Mouse (Mus musculus) layer of hippocampus, postnatal 10 days (tissue): ENCODE results near the gene Zfp652. TPM values are rescaled to one million over a fixed set of nuclear protein-coding genes. Genes with fewer than 3 reads are reported as not detected.
"Not testable (repeated sequence)": the region's sequence is repeated elsewhere in the genome, so short reads cannot be mapped to it uniquely, and the experiment has no call there.

Source experiments
- DNase-seq, 2 experiments: peaks; one replicate each; pipeline ENCODE4 v3.0.0; 2021; ENCODE audit warnings: low spot score in 2 of 2
- total RNA-seq, 2 experiments: library from RNA; stranded (reverse); gene quantifications; 2 replicates each; pipeline ENCODE4 v1.2.3; 2021

Gene Zfp652
- total RNA-seq, 2 experiments from 2014 or later, result 51.1 to 52.1 TPM

DNA sequence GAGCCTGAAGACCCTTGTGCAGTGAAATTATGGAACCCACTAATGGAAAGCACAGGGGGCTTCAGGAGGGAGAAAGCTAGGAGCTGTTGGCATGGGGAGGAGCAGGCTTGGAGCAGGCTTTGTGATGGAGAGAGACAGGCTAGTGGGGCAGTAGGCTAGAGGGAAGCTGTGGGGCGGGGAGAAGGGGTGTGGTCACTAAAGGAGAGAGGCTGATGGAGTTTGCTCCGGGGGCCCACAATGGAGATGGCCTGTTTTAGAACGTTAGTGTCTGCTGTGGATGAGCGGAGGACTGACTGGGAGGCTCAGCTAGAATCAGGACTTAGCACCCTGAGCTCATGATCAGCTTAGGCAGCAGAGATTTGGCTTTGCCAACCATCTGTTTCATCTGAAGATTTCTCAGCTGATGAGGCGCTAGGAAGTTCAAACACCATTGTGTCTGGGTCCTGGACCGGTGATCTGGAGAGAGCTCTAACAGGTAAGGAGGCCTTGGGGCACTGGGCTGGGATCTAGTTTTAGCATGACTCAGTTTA, 131.0 kb downstream of the Zfp652 start:
- no peak for DNase-seq

- DNase-seq, result no peak
Measured at GRCm38 (mm10) chr11:95844935-95845334, 132.5 kb downstream of the Zfp652 start.

- no peak for DNase-seq
Measured at GRCm38 (mm10) chr11:95850898-95851297, 138.4 kb downstream of the Zfp652 start.

GRCm38 (mm10) chr11:95853684-95854083, 141.2 kb downstream of the Zfp652 start:
- peak in 1 of 2 experiments; percentile 66 for DNase-seq

- no peak for DNase-seq
Measured at GRCm38 (mm10) chr11:95857306-95857705, 144.8 kb downstream of the Zfp652 start.

- DNase-seq, result no peak
Measured at GRCm38 (mm10) chr11:95857716-95858527, 145.4 kb downstream of the Zfp652 start.

GRCm38 (mm10) chr11:95858528-95859467, 146.3 kb downstream of the Zfp652 start:
- DNase-seq, result peak; percentile 98

DNA sequence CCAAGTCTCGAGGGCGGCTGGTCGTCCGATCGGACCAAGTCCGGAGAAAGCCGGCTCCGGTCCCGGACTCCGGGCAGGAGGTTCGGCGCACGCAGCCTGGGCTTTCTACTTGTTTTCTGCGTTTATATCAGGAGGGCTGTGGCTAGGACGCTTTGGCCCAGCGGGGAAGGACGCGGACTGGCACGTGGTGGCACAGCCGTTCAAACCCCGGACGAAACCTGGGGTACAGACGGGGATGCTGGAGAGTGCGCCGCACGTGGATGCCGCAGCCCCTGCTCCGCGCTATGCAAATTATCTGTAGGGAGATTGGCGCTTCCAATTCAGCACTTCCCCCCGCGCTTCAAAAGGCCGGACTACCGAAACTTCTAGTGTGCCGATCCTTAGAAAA, 147.0 kb downstream of the Zfp652 start:
- DNase-seq, result peak in 1 of 2 experiments; percentile 72

GRCm38 (mm10) chr11:95860071-95860490, 147.6 kb downstream of the Zfp652 start:
- DNase-seq, result no peak

DNA sequence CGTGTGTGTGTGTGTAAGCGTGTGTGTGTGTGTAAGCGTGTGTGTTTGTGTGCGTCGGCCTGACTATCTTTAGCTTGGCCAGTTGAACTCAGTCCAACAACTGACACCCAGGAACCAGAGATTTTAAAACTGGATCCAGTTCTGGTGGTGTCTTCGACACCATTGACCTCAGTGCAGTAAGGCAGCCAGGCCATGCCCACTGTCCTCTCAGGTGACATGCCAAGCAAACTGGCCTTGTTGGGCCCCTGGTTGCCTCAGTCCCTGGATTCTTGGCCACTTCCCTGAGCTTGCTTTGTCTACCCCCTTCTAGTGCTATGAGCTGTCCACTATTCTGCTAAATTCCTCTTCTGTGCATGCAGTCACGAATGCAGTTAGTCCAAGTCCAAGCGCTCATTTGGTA, 148.9 kb downstream of the Zfp652 start:
- no peak for DNase-seq

- no peak for DNase-seq
Measured at GRCm38 (mm10) chr11:95869442-95869841, 157.0 kb downstream of the Zfp652 start.

DNA sequence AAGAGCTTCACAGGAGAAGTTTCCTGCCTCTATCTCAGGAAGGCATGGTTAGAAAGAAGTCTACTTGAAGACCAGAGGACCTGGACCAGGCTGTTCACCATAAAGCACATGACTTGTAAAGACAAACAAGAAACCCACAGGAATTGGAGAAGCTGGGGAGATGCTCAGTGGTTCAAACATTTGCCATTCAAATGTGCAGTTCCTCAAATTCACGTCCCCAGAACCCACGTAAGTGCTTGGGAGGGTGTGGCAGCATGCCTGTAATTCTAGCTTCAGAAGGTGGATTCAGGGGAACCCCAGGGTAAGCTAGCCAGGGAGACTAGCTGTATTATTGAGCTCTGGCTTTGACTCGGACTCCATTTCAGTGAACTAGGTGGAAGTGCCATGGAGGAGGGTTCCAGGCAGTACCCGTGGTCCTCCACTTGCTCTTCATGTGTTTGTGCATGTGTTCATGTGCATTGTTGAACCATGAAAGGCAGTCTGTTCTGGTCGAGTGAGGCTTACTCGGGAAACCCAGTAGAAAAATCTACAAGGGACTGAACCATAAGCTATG, 157.5 kb downstream of the Zfp652 start:
- DNase-seq, result no peak

GRCm38 (mm10) chr11:95875804-95876203, 163.3 kb downstream of the Zfp652 start:
- peak; percentile 12 for DNase-seq

- peak; percentile 67 to 73 for DNase-seq
Measured at GRCm38 (mm10) chr11:95876296-95876695, 163.8 kb downstream of the Zfp652 start.

- not testable (repeated sequence) for DNase-seq
Measured at GRCm38 (mm10) chr11:95879861-95880260, 167.4 kb downstream of the Zfp652 start.

Other genes with a start within 250 kb of the Zfp652 start
- gene Nxph3, start 198.1 kb upstream of the Zfp652 start, total RNA-seq, result 10 to 100 TPM; 27.3 to 35.2 TPM
- gene Ngfr, start 124.9 kb upstream of the Zfp652 start, total RNA-seq, result 1 to 10 TPM; 2.4 to 3.6 TPM
- gene Phb, start 45.7 kb upstream of the Zfp652 start, total RNA-seq, result 100 to 1,000 TPM; 110 to 124 TPM
- 1 to 10 TPM; 1.6 to 1.8 TPM for gene B130006D01Rik, start 10.9 kb downstream of the Zfp652 start, total RNA-seq
- 10 to 100 TPM; 17.8 to 21.3 TPM for gene Phospho1, start 111.8 kb downstream of the Zfp652 start, total RNA-seq
- 1 to 10 TPM; 2.1 to 2.6 TPM for gene Gngt2, start 124.5 kb downstream of the Zfp652 start, total RNA-seq
- gene Abi3, start 129.8 kb downstream of the Zfp652 start, total RNA-seq, result 1 to 10 TPM; 3.7 to 4.4 TPM
- gene B4galnt2, start 202.2 kb downstream of the Zfp652 start, total RNA-seq, result not detected